Mouse (Mus musculus) CD4-positive, CD25-positive, alpha-beta regulatory T cell (primary cell): ENCODE measurements around the gene Apba2. TPM values are rescaled to one million over a fixed set of nuclear protein-coding genes. Genes with fewer than 3 reads are reported as not detected.

ENCODE experiments used
- polyA plus RNA-seq: library from polyadenylated mRNA; unstranded; fragments of 100-300 nt; shearing (Covaris generic); gene quantifications from one replicate; pipeline ENCODE4 v1.2.1, GENCODE M21; 2017

Apba2 gene
- not detected for polyA plus RNA-seq

DNA sequence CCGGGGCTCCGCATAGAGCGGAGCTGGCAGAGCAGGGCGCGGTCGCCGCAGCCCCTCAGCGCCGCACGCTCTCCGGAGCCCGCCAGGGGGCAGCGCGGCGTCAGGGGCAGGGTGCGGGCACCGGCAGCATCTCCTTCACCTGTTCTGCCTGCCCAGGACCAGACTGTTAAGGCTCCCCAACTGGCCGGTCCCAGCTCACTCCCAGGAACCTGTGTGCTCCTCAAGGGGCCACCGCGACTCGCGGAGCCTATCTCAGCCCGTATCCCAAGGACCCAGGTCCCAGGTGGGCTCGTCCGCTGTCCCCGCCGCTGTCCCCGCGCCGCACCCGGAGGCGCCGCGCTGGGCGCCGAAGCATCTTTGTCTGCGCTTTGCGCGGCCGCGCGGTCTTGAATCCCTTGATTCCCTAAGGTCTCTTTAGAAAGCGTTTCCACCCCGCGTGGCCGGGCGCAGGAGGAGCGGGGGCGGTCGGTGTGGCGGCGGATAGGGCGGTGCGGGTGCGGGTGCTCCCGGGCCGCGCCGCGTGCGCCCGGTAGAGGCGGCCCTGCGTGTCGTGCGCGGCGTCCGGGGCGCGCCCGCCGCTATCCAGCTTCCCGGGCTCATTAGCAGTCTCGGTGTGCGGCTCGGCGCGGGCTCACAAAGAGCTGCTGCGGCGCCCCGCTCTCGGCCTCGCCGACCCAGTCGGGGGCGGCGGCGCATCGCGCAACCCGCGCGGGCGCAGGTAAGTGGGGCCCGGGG lies at the start of gene Apba2:
Gene Apba2 (plus strand): TSS at position 171 of the 735 bp plus-strand sequence.

Other genes starting within 250 kb of the Apba2 start
- gene Mtmr10, start 214.1 kb upstream of the Apba2 start, polyA plus RNA-seq, result 11.1 TPM
- gene Fan1, start 127.6 kb upstream of the Apba2 start, polyA plus RNA-seq, result 9.1 TPM
- gene Mphosph10, start 109.4 kb upstream of the Apba2 start, polyA plus RNA-seq, result 51.4 TPM
- gene Mcee, start 109.1 kb upstream of the Apba2 start, polyA plus RNA-seq, result 29.4 TPM